14 mouse cellular contexts compared by ENCODE assay signal in genomic region chr11:101051617-101052016, GRCm38 (mm10). TPM values are rescaled to one million over a fixed set of nuclear protein-coding genes. Genes with fewer than 3 reads are reported as not detected.
"Had no signal": no experiment of that assay in that cellular context is flagged by ENCODE, and none has a peak within 500 bp of the region (broad histone marks: within the 10 kb centered on the region; RNA-seq: fewer than 3 reads in every experiment).

No protein-coding gene starts in this region.

- DNase-seq: kidney, adult 11 months; kidney, postnatal 14 days; lung, adult 18-20 months; lung, postnatal 4 days; midbrain, embryonic 14.5 days; right cerebral cortex, postnatal 25 days; thymus, adult 18-20 months; thymus, postnatal 14 days had no signal

- H3K4me2 ChIP-seq: kidney, embryonic 15.5 days; limb, embryonic 13.5 days; neural tube, embryonic 15.5 days had no signal

- H3K4me3 ChIP-seq: kidney, embryonic 15.5 days; limb, embryonic 13.5 days; midbrain, embryonic 10.5 days; myocyte; neural tube, embryonic 15.5 days had no signal

- H3K9me3 ChIP-seq: kidney, embryonic 15.5 days; limb, embryonic 13.5 days; midbrain, embryonic 10.5 days; neural tube, embryonic 15.5 days had no signal

- H3K9ac ChIP-seq: kidney, embryonic 15.5 days; neural tube, embryonic 15.5 days had no signal

- H3K27ac ChIP-seq: kidney, embryonic 15.5 days; limb, embryonic 13.5 days; midbrain, embryonic 10.5 days; neural tube, embryonic 15.5 days had no signal

- H3K4me1 ChIP-seq: limb, embryonic 13.5 days; midbrain, embryonic 10.5 days; neural tube, embryonic 15.5 days had no signal

- H3K27me3 ChIP-seq: kidney, embryonic 15.5 days; limb, embryonic 13.5 days; neural tube, embryonic 15.5 days had no signal

RNA-seq across cellular contexts. Expression of gene Hsd17b1, which starts 26.6 kb away (rescaled TPM):
- polyA plus RNA-seq: midbrain, embryonic 10.5 days; neural tube, embryonic 11.5 days had no signal
